Mouse (Mus musculus): ENCODE measurements at regions not wholly inside any gene's neighbourhood (a gene's known extent, or its start where the extent isn't known, plus 50 kb on each side); places are given as distances from the start of the nearest gene placed in this dataset.

DNA sequence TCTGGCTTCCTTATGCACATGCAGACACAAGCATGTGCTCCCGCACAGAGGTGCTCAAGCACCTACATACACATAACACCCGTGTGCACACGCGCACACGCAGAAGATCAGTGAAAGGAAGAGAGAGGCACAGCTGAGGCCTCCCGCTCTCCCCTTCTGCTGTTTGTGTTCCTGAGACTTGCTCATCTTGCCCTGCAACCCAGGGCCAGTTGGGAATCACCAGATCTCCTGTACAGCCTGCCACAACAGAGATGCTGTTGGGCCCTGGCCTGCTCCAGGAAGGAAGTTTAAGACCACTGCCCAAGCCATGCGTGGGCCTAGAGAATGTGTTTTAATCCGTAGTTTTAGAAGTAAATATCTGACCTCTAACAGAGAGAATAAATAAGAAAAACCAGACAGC is 160.0 kb upstream of the Ctnnb1 start:
- ATAC-seq, result no peak

DNA sequence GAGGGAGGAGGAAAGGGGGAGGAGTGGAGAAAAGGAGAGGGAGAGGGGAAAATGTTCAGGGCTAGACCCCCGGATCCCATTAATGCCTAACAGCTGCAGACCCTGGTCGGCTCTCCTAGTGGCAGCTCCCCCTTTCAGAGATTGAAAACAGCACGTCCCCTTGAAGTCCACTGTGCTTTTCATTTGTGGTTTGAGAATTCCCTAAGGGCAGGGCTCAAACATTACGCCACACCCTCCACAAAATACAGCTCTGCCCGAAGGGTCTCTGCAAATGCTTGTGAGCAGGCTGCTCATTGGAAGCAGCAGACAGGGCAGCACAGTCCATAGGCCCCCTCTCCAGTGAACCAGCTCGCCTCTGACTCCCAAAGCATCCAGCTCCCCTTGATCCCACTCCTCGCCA is 159.3 kb upstream of the Ctnnb1 start:
- ATAC-seq, result no peak

DNA sequence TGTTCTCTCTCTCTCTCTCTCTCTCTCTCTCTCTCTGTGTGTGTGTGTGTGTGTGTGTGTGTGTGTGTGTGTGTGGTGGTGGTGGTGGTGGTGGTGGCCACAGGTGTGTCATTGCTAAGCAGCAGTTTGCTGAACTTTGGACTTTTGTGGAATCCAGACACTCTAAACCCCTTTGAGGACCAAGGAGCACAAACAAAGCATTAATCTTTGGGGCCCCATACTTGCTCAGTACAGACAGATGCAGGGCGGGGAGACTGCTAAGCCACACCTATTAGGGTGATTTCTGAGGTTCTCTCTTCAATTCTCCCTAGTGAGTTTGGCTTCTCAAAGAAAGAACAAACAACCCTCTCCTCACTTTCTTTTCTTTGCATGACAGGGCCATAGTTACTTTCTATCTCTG is 158.1 kb upstream of the Ctnnb1 start:
- peak; percentile 32 for ATAC-seq

DNA sequence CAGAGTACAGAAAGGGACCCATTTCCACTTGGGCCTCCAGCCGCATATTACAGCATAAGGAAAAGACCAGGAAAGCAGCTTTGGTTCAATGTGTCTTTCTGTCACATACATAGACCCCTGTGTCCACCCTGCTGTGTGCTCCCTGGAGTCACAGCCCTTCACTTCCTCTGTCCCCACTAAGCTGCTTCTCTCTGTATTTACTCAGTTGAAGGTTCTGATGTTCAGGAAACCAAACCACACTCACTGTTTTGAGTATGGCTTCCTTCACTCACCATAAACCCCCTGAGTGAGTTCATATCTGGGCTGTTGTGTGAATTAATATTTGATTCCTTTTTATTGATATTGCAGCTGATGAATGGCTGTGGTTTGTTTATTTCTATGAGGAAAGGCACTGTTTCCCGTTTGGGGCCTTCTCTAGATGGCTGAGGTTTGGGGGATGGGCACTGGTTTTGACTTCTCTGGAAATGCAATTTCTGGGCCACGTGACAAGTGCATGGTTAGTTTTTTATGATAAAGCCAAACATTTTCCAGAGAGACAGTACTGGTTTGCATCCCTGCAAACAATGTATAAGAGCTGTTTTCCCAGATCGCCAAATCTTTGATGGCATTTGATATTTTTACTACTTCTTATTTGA is 157.0 kb upstream of the Ctnnb1 start:
- no peak for ATAC-seq

DNA sequence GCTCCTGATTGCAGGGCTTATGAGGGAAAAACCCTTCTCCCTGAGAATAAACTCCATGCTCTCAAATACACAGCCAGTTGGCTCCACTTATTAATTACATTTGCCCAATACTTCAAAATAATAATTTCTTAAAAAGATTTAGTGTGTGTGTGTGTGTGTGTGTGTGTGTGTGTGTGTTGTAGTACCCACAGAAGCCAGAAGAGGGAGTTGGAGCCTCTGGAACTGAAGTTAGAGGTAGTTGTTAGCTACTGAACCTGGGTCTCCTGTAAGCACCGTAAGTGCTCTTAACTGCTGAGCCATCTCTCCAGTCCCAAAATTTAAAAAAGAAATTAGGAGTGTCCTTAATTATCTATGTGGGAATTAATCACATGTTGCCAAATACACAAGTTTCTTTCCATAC is 154.8 kb upstream of the Ctnnb1 start:
- ATAC-seq, result no peak

DNA sequence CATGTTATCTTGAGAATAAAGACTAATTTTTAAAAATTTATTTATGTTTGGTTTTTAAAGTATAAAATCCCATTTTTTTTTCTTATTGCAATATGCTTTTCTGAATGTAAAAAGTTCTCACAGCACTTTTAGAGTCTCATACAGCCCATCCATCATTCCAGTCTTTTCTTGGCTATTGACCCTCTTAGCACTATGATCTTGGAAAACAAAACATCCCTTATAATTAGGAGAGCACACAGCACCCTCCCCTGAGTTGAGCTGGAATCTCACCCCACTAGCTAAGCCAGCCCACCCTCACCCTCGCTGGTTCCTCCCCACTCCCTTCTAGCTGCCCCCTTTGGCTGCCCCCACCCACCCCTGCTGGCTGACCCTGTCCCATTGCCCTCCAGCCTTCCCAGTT is 154.2 kb upstream of the Ctnnb1 start:
- ATAC-seq, result no peak

DNA sequence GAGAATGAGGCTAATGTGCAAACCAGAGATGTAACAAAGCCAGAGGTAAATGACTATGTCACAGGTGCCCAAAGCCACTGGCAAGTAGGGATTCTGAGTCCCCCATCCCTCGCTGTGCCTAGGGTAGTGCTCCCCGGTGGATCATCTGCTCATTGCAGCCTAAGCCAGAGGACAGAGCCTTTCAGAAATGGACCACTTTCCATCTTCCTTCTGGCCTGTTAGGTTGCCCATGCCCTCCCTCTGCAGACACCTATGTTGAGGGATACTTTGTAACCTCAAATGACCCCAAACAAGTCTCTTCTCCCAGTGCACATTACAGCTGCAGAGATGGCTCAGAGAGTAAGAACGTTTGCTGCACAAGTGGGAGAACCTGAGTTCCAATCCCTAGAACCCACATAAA is 153.3 kb upstream of the Ctnnb1 start:
- no peak for ATAC-seq

DNA sequence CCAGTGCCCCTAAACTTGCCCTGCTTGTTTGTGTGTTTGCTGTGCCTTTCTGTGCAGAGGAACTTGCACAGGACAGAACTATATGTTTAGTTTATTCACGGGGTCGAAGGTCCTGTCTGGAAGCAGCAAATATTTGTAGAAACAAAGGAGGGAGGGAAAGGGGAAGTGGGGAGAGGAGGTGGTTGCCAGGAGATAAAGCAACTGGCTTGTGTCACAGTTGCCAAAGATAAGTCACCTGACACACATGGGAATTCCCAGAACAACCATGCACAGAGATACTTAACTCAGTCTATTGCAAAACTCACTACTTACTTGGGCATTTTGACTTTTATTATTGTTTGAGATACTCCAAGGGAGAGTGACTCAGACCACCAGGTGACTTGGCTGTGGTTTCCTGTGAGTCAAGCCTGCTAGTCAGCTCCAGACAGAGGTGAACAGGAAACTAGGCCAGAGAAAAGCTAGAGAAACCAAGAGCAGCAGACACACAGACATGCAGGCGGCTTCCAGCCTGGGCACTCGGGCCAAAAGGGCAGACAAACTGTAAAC is 152.5 kb upstream of the Ctnnb1 start:
- peak; percentile 93 for ATAC-seq

DNA sequence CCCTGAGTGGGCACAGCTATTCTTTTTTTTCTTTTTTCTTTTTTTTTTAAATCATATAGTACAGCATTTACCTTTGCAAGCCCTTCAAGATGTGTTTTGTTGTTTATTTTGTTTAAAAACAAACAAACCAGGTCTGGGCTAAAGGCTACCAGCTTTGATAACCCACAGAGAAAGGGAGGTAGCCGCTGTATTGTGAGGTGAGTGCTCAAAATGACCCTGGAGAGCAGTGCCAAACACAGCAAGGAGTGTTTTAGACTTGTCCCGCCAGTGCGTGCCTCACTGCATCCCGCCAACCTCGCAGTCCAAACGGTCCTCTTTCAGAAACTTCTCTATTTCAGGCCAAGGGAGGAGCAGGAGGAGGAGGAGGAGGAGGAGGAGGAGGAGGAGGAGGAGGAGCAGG is 152.0 kb upstream of the Ctnnb1 start:
- no peak for ATAC-seq

DNA sequence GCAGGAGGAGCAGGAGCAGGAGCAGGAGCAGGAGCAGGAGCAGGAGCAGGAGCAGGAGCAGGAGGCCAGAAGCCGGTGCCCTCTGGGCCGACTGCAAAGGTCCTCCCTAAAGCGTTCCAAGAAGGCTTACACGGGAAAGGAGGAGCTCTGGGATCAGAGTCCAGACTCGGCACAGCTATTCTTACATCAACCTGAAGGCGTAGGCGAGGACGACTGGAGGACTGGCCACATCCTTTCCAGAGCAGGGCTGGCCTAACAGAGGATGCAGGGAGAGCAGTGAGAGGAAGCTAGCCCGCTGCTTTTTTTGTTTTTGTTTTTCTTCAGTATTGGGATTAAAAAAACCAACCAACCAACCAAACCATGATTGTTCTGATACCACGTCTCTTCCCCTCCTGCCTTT is 151.5 kb upstream of the Ctnnb1 start:
- no peak for ATAC-seq

DNA sequence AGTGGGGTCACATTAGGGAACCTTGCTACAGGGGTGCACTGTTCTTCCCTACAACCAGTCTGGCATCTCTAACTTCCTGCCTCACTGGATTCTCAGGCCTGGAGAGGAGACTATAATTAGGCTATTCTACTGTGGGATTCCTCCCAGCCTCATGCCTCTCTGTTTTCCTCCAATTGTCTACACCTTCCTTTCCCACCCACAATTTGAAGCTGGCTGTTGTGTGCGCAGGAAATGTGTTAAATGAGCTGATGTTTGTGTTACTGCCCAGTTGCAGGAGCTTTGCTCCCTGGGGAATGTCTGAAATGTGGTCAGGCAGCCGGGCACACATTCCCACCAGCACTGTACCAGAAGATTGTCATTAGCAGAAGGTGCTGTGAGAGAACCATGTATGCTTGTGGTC is 150.6 kb upstream of the Ctnnb1 start:
- no peak for ATAC-seq

DNA sequence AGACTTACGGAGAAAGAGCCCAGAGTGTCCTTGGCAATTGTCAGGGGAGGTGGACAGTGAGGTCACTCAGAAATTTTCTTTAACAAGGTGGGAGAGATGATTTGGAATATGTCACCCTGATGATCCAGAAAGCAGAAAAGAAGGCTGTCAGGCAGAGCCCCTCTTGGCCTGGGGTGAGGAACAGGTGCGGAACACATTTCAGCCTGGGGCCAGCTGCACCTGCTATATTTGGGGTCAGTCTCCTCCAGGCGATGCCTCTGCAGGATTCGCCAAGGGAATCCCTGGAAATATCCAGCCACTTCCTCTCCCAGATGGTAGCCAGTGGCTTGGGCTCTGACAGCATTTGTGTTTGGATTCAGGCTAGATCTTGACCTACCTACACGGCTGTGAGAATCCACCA is 134.8 kb upstream of the Ctnnb1 start:
- ATAC-seq, result no peak

DNA sequence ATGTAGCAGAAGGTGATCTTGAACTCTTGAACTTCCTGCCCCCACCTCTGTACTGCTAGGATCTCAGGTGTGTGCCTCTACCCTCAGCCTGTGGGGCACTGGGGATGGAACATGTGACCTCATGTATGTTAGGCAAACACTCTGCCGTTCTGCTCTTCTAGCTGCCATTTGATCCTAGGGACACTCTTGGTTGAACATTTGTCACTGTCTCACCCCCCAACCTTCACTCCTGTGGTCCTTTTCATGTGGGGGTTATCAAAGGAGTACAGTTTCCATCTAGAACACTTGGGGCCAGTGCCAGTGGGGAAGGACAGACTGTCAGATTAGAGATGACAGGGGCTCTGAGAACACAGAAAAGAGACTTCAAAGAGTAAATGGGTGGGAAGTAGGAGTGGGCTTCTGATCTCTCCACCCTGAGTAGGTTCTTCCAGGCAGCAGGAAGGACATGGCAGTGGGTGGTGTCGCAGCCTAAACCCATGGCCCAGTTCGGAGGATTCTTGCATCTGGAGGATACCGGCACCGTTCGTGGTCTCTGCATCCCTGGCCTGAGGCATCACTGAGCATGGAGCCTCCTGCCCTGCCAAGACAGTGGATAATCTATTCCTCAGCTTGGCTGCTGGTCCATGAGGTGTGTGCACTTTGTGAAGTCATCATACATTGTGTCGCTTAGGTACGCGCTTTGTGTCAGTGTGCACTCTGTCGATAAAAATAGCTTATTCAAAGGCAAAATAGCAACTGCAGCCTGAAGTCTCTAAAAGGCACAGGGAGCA is 132.7 kb upstream of the Ctnnb1 start:
- no peak for ATAC-seq

DNA sequence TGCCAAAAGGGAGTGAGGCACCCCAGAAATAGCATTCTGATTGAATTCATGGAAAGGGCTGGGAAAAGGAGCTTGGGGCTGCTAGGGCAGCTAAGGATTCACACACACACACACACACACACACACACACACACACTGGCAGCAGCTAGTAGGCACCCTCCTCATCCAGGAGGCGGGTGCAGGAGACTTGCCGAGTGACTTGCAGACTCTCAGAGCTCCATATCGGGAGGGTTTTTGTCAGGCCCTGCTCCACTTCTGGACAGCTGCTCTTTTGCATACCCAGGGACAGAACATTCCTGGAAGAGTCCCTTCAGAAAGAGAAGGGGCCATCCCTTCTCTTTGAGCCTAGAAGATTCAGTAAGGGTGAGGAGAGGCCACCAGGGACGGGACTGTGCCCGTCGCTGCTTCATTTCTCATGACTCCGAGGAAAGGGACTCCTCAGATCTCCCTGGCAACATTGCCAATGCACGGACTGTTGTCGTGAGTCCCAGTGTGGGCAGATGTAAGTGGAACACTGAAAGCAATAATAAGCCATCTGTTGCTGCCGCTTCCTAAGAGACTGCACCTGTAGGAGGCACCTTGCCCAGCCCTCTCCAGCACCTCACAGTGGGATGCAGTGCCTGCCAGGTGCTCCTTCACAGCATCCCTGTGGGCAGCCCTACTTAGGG is 130.9 kb upstream of the Ctnnb1 start:
- ATAC-seq, result no peak

DNA sequence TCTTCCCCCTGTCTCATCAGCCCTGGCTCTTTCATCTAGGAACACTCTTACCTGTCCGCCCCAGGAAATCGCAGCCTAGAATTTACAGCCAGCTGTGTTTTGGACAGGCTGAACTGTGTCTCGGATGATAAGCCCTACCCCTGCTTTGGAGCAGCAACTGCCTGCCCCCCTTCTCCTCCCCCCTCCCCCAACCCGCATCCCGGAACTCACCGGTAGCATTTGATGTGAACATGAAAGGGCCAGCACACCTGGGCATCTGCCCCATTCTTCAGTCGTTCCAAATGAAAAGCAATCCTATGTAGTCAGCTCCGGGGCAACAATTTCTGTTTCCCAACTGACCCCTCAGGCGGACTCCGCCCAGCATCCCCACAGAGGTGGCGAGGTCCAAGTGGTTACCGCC is 130.1 kb upstream of the Ctnnb1 start:
- no peak for ATAC-seq

DNA sequence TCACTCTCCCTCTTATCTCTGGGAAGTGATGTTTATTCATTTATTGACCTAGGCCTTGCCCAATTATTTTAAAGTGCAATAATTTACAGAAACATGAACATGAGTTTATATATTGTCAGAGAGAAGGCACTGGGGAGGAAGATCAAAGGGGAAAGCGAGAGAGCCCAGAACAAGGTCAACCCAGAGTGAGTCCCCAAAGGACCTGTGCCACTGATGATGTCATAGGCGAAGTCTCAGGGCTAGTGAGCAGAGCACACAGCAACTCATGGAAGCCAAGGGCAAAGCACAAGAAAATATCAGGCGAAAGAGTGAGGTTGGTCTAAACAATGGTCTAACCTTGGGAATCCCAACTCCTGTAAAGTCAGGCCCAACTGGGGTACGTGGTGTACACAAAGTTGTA is 126.4 kb upstream of the Ctnnb1 start:
- no peak for ATAC-seq

DNA sequence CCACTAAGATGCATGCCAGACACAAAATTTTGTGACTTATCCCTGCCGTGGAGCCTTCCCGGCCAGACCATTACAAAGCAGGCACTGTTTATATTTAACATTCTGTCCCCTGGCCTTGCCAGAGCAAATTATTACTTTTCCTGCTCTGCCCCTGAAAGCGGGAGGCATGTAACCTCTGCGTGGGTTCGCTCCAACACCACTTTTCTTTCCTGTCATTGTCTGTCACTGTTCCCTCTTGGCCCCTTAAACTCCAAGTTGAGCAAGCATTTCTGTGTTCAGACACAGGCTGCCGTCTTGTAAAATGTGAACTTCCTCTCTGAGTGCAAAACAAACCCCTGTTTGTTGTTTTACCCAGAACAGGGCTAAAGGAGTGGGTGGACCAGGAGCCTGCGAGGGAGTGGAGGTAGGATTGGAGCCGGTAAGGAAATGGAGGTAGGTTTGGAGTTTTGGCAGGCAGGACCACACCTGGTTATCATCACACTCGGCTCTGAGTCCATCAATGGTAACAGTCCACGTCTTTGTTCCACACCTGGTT is 124.2 kb upstream of the Ctnnb1 start:
- ATAC-seq, result no peak

DNA sequence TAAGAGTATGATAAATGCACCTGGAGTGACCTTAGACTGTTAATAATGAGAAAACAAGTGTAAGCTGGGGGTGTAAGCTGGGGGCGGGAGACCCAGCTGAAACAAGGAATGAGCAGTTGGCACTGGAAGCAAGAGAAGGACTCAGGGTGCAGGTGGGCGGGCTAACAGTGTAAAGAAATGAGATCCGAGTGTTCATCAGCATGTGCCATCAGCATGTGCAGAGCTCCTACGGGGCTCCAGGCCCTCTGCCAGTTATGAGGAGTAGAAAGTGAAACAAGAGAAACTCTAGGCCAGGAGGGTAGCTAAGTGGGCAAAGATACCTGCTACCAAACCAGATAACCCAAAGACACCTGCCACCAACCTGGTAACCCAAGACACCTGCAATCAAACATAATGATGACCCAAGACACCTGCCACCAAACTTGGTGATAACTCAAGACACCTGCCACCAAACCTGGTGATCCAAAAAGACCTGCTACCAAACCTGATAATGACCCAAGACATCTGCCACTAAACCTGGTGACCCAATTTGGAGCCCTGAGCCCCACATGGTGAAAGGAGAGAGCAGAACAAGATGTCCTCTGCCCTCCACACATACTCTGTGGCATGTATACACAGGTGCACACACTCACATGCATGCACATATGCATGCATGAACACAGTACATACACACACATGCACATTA is 120.1 kb upstream of the Ctnnb1 start:
- ATAC-seq, result no peak

DNA sequence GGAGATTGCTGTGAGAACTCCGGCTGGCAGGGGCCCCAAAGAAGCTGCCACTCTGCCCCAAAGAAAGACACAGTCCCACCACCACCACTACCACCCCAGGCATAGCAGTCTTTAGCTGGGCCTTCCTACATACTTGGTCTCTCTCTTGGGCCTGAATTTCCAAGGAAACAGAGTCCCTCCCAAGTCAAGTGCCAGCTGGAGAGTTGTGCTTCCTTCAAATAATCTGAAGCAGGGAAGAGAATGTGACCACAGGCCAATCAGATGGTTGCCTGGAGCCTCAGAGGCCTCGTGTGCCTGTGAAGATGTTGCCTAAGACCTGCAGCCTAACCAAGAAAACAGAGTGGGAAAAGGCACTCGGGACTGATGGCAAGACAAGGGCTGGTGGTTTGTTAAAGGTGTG is 117.5 kb upstream of the Ctnnb1 start:
- no peak for ATAC-seq

DNA sequence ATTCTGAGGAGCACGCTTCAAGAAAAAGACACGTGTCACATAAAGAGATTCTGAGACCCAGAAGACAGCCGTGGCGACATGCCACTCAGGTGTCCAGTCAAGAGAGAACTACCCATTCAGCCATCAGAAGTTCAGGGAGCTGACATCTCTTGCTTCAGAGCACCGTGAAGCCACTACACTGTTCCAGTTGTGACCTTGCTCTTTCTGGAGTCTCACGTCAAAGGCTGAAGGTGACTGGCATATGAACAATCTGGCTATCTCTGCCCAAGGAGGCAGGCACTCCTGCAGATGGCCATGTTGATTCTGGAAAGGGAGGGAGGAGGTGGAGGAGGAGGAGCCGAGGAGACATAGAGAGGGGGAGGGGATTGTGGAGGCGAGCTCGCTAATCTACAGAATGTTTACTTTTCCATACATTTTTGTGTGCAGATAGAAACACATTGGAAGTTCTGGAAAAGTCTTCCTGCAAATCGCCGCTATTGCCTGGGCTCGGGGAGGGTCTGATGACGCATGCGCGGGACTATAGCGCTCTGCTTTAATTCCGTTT is 116.3 kb upstream of the Ctnnb1 start:
- no peak for ATAC-seq

DNA sequence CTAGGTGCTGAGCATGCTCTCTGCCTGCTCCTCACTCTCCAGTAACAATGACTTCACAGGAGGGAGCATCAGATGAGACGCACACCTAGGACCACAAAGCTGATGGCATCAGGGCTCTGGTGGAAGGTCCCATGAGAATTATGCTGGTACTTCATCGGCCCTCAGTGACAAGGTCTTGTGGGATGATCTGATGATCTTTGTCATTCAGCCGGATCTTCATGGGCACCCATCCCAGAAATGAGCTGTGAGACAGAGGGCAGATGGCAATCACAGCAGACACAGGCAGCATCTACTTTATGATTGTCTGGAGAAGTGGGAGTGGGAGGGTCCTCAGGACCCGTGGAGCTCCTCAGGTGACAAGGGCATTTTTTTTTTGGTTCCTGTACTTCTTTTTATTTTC is 114.7 kb upstream of the Ctnnb1 start:
- no peak for ATAC-seq

DNA sequence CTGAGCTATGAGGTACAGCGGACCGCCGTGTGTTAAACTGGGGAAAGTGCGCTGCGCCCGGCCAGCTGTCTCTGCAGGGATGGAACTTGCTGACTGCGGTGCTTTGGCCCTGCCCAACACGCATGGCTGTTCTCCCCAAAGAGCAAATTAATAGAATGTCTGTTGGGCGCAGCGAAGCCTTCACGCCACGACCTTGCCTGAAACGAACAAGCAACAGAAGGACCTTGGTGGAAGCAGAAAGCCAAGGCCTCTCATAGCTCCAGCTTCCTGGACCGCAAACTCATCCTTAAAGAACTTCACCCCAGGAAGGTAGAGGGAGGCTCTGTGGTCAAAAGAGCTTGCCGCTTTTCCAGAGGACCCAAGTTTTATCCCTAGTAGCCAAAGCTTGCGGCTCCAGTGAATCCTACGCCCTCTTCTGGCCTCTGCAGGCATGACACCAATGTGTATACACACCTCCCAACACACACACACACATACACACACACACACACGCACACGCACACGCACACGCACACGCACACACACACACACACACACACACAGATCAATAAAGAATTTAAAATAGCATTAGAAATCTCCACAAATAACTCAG is 110.2 kb upstream of the Ctnnb1 start:
- ATAC-seq, result no peak
